Mouse (Mus musculus) bone marrow, adult 2 months (tissue): Measurements from ENCODE around the gene Rpl9-ps1. TPM values are rescaled to one million over a fixed set of nuclear protein-coding genes. Genes with fewer than 3 reads are reported as not detected.

Source experiments
- H3K27ac ChIP-seq: fragments of 200-500 bp; 2 replicates; pipeline ENCODE4 v1.5.1; 2012; ENCODE audit warnings: low read depth, mild to moderate bottlenecking, control low read depth, inconsistent platforms, low read length; ENCODE audit not compliant: control insufficient read depth, poor library complexity, insufficient read depth
- H3K4me1 ChIP-seq: fragments of 200-500 bp; 2 replicates; pipeline ENCODE4 v1.6.1; 2011; ENCODE audit warnings: low read length; ENCODE audit not compliant: control insufficient read depth, insufficient read depth
- H3K4me3 ChIP-seq: fragments of 200-500 bp; replicated peaks from 2 replicates; pipeline ENCODE3; 2011; ENCODE audit warnings: mild to moderate bottlenecking, low read depth, low read length, control low read depth; ENCODE audit not compliant: control insufficient read depth
- CTCF ChIP-seq: fragments of 200-500 bp; IDR thresholded peaks from 2 replicates; pipeline ENCODE4 v1.5.1; 2011; ENCODE audit warnings: low read length, control low read depth; ENCODE audit not compliant: control insufficient read depth, insufficient read depth
- POLR2A ChIP-seq: fragments of 200-500 bp; IDR thresholded peaks from 2 replicates; pipeline ENCODE4 v1.6.1; 2011; ENCODE audit warnings: low read depth, mild to moderate bottlenecking, control low read depth, low read length, borderline replicate concordance; ENCODE audit not compliant: control insufficient read depth
- WGBS: fragments of 180-500 bp; shearing (Covaris S2); methylation state at CpG from one replicate; pipeline ENCODE4 v1.1.7; 2018; 5-methylcytosine and 5-hydroxymethylcytosine counted together
- polyA plus RNA-seq: library from polyadenylated mRNA; stranded (reverse); fragments of >200 nt; gene quantifications from 2 replicates; pipeline ENCODE4 v1.2.4, GENCODE M21; 2011; ENCODE audit warnings: low replicate concordance; ENCODE audit not compliant: missing spikeins, insufficient read depth, insufficient read length

The Rpl9-ps1 gene
- polyA plus RNA-seq = not detected in 2 replicates

- no peak within 1 kb of the TSS for H3K4me3 ChIP-seq
- TF ChIP-seq CTCF (no peak), POLR2A (no peak)
- H3K4me1 ChIP-seq = peaks cover 4% of the 10 kb centered on the region; the same call in 1 of the 2 replicates
- 78% methylated on average over 1 of the region's 1 CpGs for WGBS
- H3K27ac ChIP-seq = no peak within 1 kb of the TSS
Observed at GRCm38 (mm10) chr11:83645521-83645920, at the start of gene Rpl9-ps1. Rpl9-ps1 (minus strand) TSS chr11:83645621.

GRCm38 (mm10) chr11:83692008-83692407 is 46.6 kb upstream of the Rpl9-ps1 start:
- 59% methylated on average over 1 of the region's 1 CpGs for WGBS
- no peak overlapping the region for H3K27ac ChIP-seq
- TF ChIP-seq CTCF = no peak
- TF ChIP-seq POLR2A = no peak

GRCm38 (mm10) chr11:83689918-83690317 is 44.5 kb upstream of the Rpl9-ps1 start:
- TF ChIP-seq POLR2A (no peak), CTCF (no peak)
- WGBS = 62% methylated on average over 1 of the region's 1 CpGs
- Histone ChIP-seq H3K4me3 (no peak overlapping the region), H3K4me1 (no peaks in the 10 kb centered on the region), H3K27ac (no peak overlapping the region)

More at GRCm38 (mm10) chr11:83692008-83692407, 46.6 kb upstream of the Rpl9-ps1 start:
- Histone ChIP-seq H3K4me3 (no peak overlapping the region), H3K4me1 (no peaks in the 10 kb centered on the region)

- Histone ChIP-seq H3K4me1 (no peaks in the 10 kb centered on the region), H3K4me3 (no peak overlapping the region), H3K27ac (no peak overlapping the region)
- TF ChIP-seq POLR2A (no peak), CTCF (no peak)
- 82% methylated on average over 1 of the region's 1 CpGs for WGBS
Observed at GRCm38 (mm10) chr11:83675665-83676064, 30.2 kb upstream of the Rpl9-ps1 start.

- H3K4me3 ChIP-seq = no peak overlapping the region
- no peaks in the 10 kb centered on the region for H3K4me1 ChIP-seq
- H3K27ac ChIP-seq = no peak overlapping the region
- no peak for TF ChIP-seq POLR2A
- no peak for TF ChIP-seq CTCF
Observed at GRCm38 (mm10) chr11:83671743-83672142, 26.3 kb upstream of the Rpl9-ps1 start.

GRCm38 (mm10) chr11:83663532-83663931 is 18.1 kb upstream of the Rpl9-ps1 start:
- 9% methylated on average over 5 of the region's 5 CpGs for WGBS
- Histone ChIP-seq H3K4me3 (no peak overlapping the region), H3K4me1 (peaks cover 2% of the 10 kb centered on the region; the same call in 1 of the 2 replicates), H3K27ac (no peak overlapping the region)
- TF ChIP-seq CTCF (no peak), POLR2A (no peak)

- WGBS = 7% methylated on average over 6 of the region's 6 CpGs
- Histone ChIP-seq H3K4me3 (no peak within 1 kb of the TSS), H3K27ac (no peak within 1 kb of the TSS), H3K4me1 (peaks cover 2% of the 10 kb centered on the region; the same call in 1 of the 2 replicates)
- no peak for TF ChIP-seq POLR2A
- TF ChIP-seq CTCF = no peak
Observed at GRCm38 (mm10) chr11:83662204-83662603, 16.8 kb upstream of the Rpl9-ps1 start, which contains the start of gene Ccl4. Ccl4 (plus strand) TSS chr11:83662584.

GRCm38 (mm10) chr11:83658797-83659196 is 13.4 kb upstream of the Rpl9-ps1 start:
- WGBS = under 1% methylated on average over 6 of the region's 6 CpGs
- no peak overlapping the region for H3K4me3 ChIP-seq
- no peak overlapping the region for H3K27ac ChIP-seq
- peaks cover 2% of the 10 kb centered on the region; the same call in 1 of the 2 replicates for H3K4me1 ChIP-seq
- TF ChIP-seq CTCF (no peak), POLR2A (no peak)

GRCm38 (mm10) chr11:83657508-83657907 is 12.1 kb upstream of the Rpl9-ps1 start:
- no peak overlapping the region for H3K27ac ChIP-seq
- peaks cover 2% of the 10 kb centered on the region; the same call in 1 of the 2 replicates for H3K4me1 ChIP-seq
- TF ChIP-seq CTCF (no peak), POLR2A (no peak)
- no peak overlapping the region for H3K4me3 ChIP-seq
- WGBS = 49% methylated on average over 3 of the region's 3 CpGs
